Comparison of ENCODE assay signal across 9 mouse cellular contexts in the genomic region with DNA sequence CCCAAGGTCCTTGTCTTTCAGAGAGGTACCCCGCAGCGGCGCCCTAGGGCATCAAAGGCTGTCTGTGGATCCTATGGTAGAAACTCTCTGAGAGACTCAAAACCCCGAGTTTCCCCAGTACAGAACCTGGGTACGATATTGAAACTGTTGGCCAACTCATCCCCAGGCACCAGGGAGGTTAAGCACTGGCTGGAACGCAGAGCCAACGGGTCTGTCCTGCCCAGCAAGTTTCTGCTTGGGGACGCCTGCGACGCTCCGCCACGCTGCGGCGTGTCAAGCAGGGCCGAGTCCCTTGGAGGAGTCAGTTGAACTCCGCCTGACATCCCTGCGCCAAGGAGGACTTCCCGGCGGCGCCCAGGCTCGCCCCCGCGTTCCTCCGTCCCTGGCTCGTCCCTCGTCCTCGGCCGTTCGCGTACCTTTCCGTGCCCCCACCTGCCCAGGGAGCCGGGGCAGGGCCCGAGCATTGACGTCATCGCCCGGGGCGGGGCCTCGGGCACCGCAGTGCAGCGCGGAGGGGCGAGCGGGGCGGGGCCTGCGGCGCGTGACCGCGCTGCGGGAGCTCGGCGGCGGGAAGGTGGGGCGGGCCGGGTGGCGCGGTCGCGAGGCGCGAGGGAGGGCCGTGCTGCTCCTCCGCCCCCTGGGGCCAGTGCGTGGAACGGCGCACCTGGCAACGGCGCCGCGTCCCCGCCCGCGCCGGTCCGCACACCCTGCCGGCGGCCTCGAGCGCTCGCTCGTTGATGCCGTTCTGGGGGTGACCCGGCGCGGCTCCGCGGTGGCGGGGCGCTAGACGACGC. TPM values are rescaled to one million over a fixed set of nuclear protein-coding genes. Genes with fewer than 3 reads are reported as not detected.
DNase-seq lines count a peak whose midpoint lies in the region; ATAC-seq and TF ChIP-seq lines count a peak whose summit lies in the region.
"Had no signal": no experiment of that assay in that cellular context is flagged by ENCODE, and none has a peak within 500 bp of the region (broad histone marks: within the 10 kb centered on the region; RNA-seq: fewer than 3 reads in every experiment).

A gene (plus strand): TSS at position 577 of the 794 bp plus-strand sequence.

- TF ChIP-seq POLR2A in lung, adult 2 months (IDR thresholded peaks at IDR 0.05; ENCODE audit: borderline replicate concordance, extremely low read depth, low read depth, low read length) = peak; percentile 42; the same call in 1 of the 2 replicates
- peak; percentile 22; the same call in 1 of the 2 replicates for TF ChIP-seq POLR2A in olfactory bulb, adult 2 months (IDR thresholded peaks at IDR 0.05; ENCODE audit: insufficient read depth, low read depth, low read length)

- TF ChIP-seq CTCF in forebrain, postnatal 0 days (IDR thresholded peaks at IDR 0.05; ENCODE audit: low read depth) = no peak
- TF ChIP-seq CTCF in layer of hippocampus, adult 2 months (conservative IDR thresholded peaks at IDR 0.05) = peak; percentile 23; the same call in 1 of the 2 replicates
- TF ChIP-seq CTCF in lung, adult 2 months (IDR thresholded peaks at IDR 0.05; ENCODE audit: insufficient read depth, low read length) = no peak
- no peak for TF ChIP-seq CTCF in olfactory bulb, adult 2 months (IDR thresholded peaks at IDR 0.05; ENCODE audit: insufficient read depth, low read depth, low read length)

- 0 out of 2 replicates have a peak, but pooled peaks cover 5% of the 10 kb centered on the region for H3K4me1 ChIP-seq in forebrain, postnatal 0 days (ENCODE audit: insufficient read depth)
- peaks cover 2% of the 10 kb centered on the region; the same call in 1 of the 2 replicates for H3K4me1 ChIP-seq in lung, adult 2 months (ENCODE audit: control insufficient read depth, insufficient read depth, low read length)
- H3K4me1 ChIP-seq in olfactory bulb, adult 2 months (ENCODE audit: control insufficient read depth, insufficient read depth, low read length) = peaks cover 19% of the 10 kb centered on the region

- peak; percentile 94 for ATAC-seq in forebrain, postnatal 0 days

- intact Hi-C loops in heart, postnatal 25 days (cut with DNase I) = loop anchor here (10.0 kb wide), 1 partner anchor 310 kb away; no protein-coding TSS in a partner anchor

- H3K4me2 ChIP-seq in forebrain, postnatal 0 days (ENCODE audit: low read depth) = peak within 1 kb of the TSS; percentile 97

- peak within 1 kb of the TSS; percentile 62 for H3K9ac ChIP-seq in forebrain, postnatal 0 days

- no peak within 1 kb of the TSS for H3K27ac ChIP-seq in forebrain, postnatal 0 days (ENCODE audit: low read depth, low read length)
- H3K27ac ChIP-seq in layer of hippocampus, adult 2 months = peak within 1 kb of the TSS; percentile 85
- H3K27ac ChIP-seq in olfactory bulb, adult 2 months (ENCODE audit: insufficient read depth, low read depth, low read length) = peak within 1 kb of the TSS; percentile 76

- H3K27me3 ChIP-seq in forebrain, postnatal 0 days (ENCODE audit: insufficient read depth, low read length) = peaks cover 26% of the 10 kb centered on the region

- no peaks in the 10 kb centered on the region for H3K9me3 ChIP-seq in forebrain, postnatal 0 days (ENCODE audit: low read length)

- no peaks in the 10 kb centered on the region for H3K36me3 ChIP-seq in forebrain, postnatal 0 days (ENCODE audit: insufficient read depth)

- under 1% methylated on average over 78 of the region's 91 CpGs for WGBS in forebrain, postnatal 0 days
- 1% methylated on average over 91 of the region's 91 CpGs for WGBS in lung, adult 2 months
- WGBS in olfactory bulb, adult 2 months = under 1% methylated on average over 90 of the region's 91 CpGs

- DNase-seq in ES-CJ7 (ENCODE audit: low read depth, low spot score) = peak; percentile 64
- DNase-seq in cerebellum, adult 11-12 months = peak; percentile 92
- peak; percentile 83 for DNase-seq in forebrain, postnatal 0 days
- peak; percentile 45 for DNase-seq in heart, postnatal 25 days (ENCODE audit: low spot score)
- peak; percentile 77 to 84 for DNase-seq in layer of hippocampus, adult 2 months (ENCODE audit: low spot score in 2 of 2)
- peak; percentile 87 for DNase-seq in lung, adult 2 months
- peak; percentile 28 to 43 for DNase-seq in thymus, adult 18-20 months

- H3K4me3 ChIP-seq in forebrain, postnatal 0 days (ENCODE audit: low read depth, low read length) = peak within 1 kb of the TSS; percentile 77
- H3K4me3 ChIP-seq in layer of hippocampus, adult 2 months = peak within 1 kb of the TSS; percentile 76
- peak within 1 kb of the TSS; percentile 73 for H3K4me3 ChIP-seq in lung, adult 2 months (replicated peaks; ENCODE audit: extremely low read depth, low read depth, low read length)
- H3K4me3 ChIP-seq in olfactory bulb, adult 2 months (ENCODE audit: insufficient read depth, low read depth, low read length) = peak within 1 kb of the TSS; percentile 87

RNA-seq across cellular contexts. Expression of the gene that starts here (rescaled TPM):
- 11.8 and 13.5 TPM in 2 replicates for total RNA-seq in forebrain, postnatal 0 days (2014; rRNA removed)
- 6.5 and 9.6 TPM in 2 replicates for polyA plus RNA-seq in forebrain, postnatal 0 days (2015; fragmentation: Nextera tagmentation; extraction: Ambion mirVana)
- total RNA-seq in heart, postnatal 25 days (2021) = 10 to 100 TPM; 13.2 to 13.4 TPM
- 10 to 100 TPM; 58.4 to 60.3 TPM for total RNA-seq in layer of hippocampus, adult 2 months (2021)
- 23.6 TPM in 2 replicates for polyA plus RNA-seq in lung, adult 2 months (2012; rRNA removed)
- polyA plus RNA-seq in olfactory bulb, adult 2 months (2012; ENCODE audit: insufficient read depth, insufficient read length, low replicate concordance, missing spikeins) = not detected in 2 replicates
- total RNA-seq: MEL had no signal

Comparison
In these comparisons a context has a peak if more than half of its experiments do, and no peak if none do; other contexts are left out.
1. DNase-seq: peak in every context shown above with its lines; median percentile 92 in cerebellum, adult 11-12 months; 87 in lung, adult 2 months; 83 in forebrain, postnatal 0 days; 80 in layer of hippocampus, adult 2 months; 64 in ES-CJ7; 45 in heart, postnatal 25 days; 36 in thymus, adult 18-20 months.